ENCODE assay signal across 13 mouse cellular contexts in genomic region chr12:83087010-83087409, GRCm38 (mm10).
DNase-seq lines count a peak whose midpoint lies in the region; ATAC-seq lines count a peak whose summit lies in the region.
"Had no signal": no experiment of that assay in that cellular context is flagged by ENCODE, and none has a peak within 500 bp of the region (broad histone marks: within the 10 kb centered on the region; RNA-seq: fewer than 3 reads in every experiment).

No protein-coding gene starts in this region.

- ATAC-seq in intestine, embryonic 15.5 days = no peak; the same call in 1 of the 2 replicates
- no peak for ATAC-seq in forebrain, embryonic 12.5 days (ENCODE audit: low FRiP score)
- ATAC-seq: forebrain, embryonic 16.5 days; inflammation-experienced regulatory T-cells, adult 6 months; midbrain, embryonic 13.5 days had no signal

- H3K4me2 ChIP-seq in intestine, embryonic 15.5 days (replicated peaks) = no peak overlapping the region
- H3K4me2 ChIP-seq in forebrain, embryonic 12.5 days = no peak overlapping the region
- H3K4me2 ChIP-seq: embryonic facial prominence, embryonic 13.5 days; midbrain, embryonic 13.5 days had no signal

- H3K4me3 ChIP-seq in intestine, embryonic 15.5 days (replicated peaks) = no peak overlapping the region
- H3K4me3 ChIP-seq in forebrain, embryonic 12.5 days (replicated peaks) = no peak overlapping the region
- H3K4me3 ChIP-seq: embryonic facial prominence, embryonic 13.5 days; midbrain, embryonic 13.5 days had no signal

- WGBS in intestine, embryonic 15.5 days = 66% methylated on average over 4 of the region's 4 CpGs
- WGBS in forebrain, embryonic 12.5 days = 91% methylated on average over 4 of the region's 4 CpGs

- peaks cover 8% of the 10 kb centered on the region; the same call in 1 of the 2 replicates for H3K4me1 ChIP-seq in intestine, embryonic 15.5 days (replicated peaks)
- no peaks in the 10 kb centered on the region for H3K4me1 ChIP-seq in forebrain, embryonic 12.5 days
- H3K4me1 ChIP-seq: midbrain, embryonic 13.5 days had no signal

- H3K27me3 ChIP-seq in intestine, embryonic 15.5 days (replicated peaks) = no peaks in the 10 kb centered on the region
- H3K27me3 ChIP-seq in forebrain, embryonic 12.5 days = no peaks in the 10 kb centered on the region
- H3K27me3 ChIP-seq: embryonic facial prominence, embryonic 13.5 days; midbrain, embryonic 13.5 days had no signal

- H3K36me3 ChIP-seq in intestine, embryonic 15.5 days = no peaks in the 10 kb centered on the region
- no peaks in the 10 kb centered on the region for H3K36me3 ChIP-seq in forebrain, embryonic 12.5 days (replicated peaks)
- H3K36me3 ChIP-seq: embryonic facial prominence, embryonic 13.5 days; midbrain, embryonic 13.5 days had no signal

- H3K9me3 ChIP-seq in intestine, embryonic 15.5 days = no peaks in the 10 kb centered on the region
- no peaks in the 10 kb centered on the region for H3K9me3 ChIP-seq in forebrain, embryonic 12.5 days
- H3K9me3 ChIP-seq: embryonic facial prominence, embryonic 13.5 days; midbrain, embryonic 13.5 days had no signal

- H3K9ac ChIP-seq in intestine, embryonic 15.5 days = no peak overlapping the region
- no peak overlapping the region for H3K9ac ChIP-seq in forebrain, embryonic 12.5 days
- H3K9ac ChIP-seq: embryonic facial prominence, embryonic 13.5 days; midbrain, embryonic 13.5 days had no signal

- peak; percentile 27 for DNase-seq in adrenal gland, adult 2 months
- DNase-seq in adrenal gland, postnatal 4 days (ENCODE audit: low spot score in 2 of 2) = no peak
- peak; percentile 30 for DNase-seq in kidney, adult 11 months
- no peak for DNase-seq in kidney, postnatal 4 days
- DNase-seq in kidney, postnatal 36 days = peak; percentile 28 to 52
- DNase-seq in spleen, postnatal 14 days (ENCODE audit: low spot score in 2 of 2) = no peak
- DNase-seq: cerebellum, postnatal 10 days had no signal

- 0 out of 2 replicates have a peak overlapping the region, but pooled peaks have one; percentile 7 for H3K27ac ChIP-seq in intestine, embryonic 15.5 days
- H3K27ac ChIP-seq in forebrain, embryonic 12.5 days = no peak overlapping the region
- H3K27ac ChIP-seq: embryonic facial prominence, embryonic 13.5 days; midbrain, embryonic 13.5 days had no signal

Comparison
In these comparisons a context has a peak if more than half of its experiments do, and no peak if none do; other contexts are left out.
1. DNase-seq: peak in adrenal gland, adult 2 months (single experiment), kidney, adult 11 months (single experiment) and kidney, postnatal 36 days (2 of 2); none in adrenal gland, postnatal 4 days (0 of 2), kidney, postnatal 4 days (0 of 2) and spleen, postnatal 14 days (0 of 2).